Mouse (Mus musculus): Measurements from ENCODE around the gene Wap.

DNA sequence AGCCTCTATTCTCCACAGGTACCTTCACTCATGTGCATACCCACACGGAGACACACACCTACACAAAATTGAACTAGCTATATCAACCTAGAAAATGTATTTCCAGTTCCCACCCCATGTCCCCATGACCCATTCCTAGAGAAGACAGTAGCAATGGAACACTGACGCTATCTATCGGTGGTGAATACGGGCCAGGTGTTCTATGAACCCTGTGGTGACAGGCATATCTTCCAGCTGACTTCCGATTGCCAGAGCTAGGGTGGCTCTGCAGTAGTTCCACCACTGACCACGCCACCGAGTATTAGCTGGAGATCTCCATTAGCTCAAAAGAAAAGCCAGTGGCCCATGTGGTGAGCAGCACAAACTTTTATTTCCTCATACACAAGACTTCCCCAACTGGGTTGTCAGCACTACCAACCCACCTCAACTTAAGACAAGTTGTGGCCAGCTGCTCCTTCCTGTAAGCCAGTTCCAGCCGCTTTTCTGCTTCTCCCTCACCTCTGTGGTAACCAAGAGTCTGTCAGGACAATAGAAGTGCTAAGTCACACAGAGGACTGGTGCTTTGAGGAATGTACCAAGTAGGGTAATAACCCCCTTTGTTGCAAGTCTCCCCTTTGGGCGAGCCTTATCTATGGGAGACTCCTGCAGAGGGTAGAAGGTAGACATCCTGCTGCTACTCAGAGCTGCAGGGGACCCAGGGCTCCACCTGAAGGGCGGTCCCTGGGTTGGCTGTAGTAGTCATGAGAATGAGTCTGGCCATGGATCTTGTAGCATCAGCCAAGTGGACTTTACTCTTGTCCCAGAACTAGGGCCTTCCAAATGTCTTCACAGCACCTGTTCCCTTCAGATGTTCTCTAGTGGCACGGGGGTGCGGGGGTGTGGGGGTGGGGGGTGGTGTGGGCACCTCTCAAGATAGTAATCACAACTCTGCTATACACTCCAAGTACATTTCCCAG, 22.9 kb downstream of the Wap start:
- TF ChIP-seq POLR2A (IDR thresholded peaks at IDR 0.05; ENCODE audit: borderline replicate concordance, low read depth, low read length) (no peak), CTCF (IDR thresholded peaks at IDR 0.05; ENCODE audit: low read depth, low read length) (no peak)
